Mouse (Mus musculus) ZHBTc4 (cell line): ENCODE results near the gene Mfsd6.

Experiments
- DNase-seq: peaks from one replicate; pipeline ENCODE4 v3.0.0-alpha.2; 2011; ENCODE audit warnings: low read depth, low spot score

The Mfsd6 gene

GRCm38 (mm10) chr1:52727056-52727900, at the start of gene Mfsd6:
Mfsd6 (minus strand) TSS chr1:52727462.
- peak; percentile 36 for DNase-seq

- DNase-seq: peak; percentile 14
Measured at GRCm38 (mm10) chr1:52765176-52766111, 38.2 kb upstream of the Mfsd6 start.

DNA sequence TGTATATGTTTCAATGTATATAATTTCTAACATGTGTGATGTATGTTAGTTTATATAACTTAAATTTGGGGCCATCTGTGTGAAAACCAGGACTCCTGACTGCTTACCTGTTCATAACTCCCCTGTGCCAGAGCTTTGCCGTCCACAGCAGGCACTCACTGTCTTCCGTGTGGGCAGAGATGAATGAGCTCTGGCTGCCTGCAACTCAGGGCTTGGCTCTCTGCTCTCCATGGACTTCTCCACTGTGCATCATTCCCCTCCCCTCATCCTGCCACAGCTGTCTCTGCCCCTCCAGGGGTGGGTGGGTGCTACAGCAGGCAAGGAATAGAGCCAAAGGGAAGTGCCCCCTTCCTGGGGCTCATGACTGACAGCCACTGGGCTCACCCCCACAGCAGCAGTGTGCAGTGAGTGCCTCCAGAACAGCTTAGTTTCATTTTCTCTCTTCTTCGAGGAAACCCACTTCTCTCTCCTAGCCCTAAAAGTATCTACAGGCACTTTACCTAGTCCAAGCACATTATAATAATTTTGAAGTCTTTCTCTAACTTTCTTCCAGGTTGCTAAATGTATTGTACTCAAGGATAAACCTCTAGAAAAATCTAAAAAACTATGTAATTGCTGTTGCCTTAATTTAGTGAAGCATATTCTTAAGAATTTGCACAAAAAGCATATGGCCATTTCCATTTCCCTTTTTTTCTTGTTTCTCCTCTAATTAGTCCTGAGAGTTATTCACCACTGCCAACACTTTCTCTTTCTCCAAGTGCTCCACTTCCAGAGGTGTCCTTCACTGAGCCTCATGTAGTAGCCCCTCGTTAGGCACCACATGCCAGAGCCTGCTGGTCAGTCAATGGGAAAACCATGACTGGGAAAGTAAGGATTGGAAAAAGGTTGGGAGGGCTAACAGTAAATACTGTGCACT, 36.9 kb upstream of the Mfsd6 start:
- no peak for DNase-seq

- DNase-seq: peak; percentile 67
Measured at GRCm38 (mm10) chr1:52758174-52758573, 30.9 kb upstream of the Mfsd6 start.

DNA sequence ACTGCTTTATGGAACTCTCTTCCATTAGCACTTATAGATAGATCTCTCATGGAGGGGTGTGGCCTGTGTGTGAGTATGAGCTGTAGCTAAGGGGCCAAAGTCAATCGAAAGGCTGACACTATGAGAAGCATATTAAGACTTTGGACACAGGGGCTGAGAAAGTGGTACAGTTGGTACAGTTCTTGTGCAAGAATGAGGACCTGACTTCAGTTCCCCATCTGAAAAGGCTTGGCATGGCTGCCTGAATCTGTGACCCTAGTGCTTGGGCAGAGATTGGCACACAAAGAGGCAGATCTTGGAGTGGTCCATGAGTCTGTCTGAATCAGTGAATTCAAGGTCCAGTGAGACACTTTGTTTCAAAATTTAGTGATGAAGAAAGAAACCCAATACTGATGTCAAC, 27.1 kb upstream of the Mfsd6 start:
- no peak for DNase-seq

DNA sequence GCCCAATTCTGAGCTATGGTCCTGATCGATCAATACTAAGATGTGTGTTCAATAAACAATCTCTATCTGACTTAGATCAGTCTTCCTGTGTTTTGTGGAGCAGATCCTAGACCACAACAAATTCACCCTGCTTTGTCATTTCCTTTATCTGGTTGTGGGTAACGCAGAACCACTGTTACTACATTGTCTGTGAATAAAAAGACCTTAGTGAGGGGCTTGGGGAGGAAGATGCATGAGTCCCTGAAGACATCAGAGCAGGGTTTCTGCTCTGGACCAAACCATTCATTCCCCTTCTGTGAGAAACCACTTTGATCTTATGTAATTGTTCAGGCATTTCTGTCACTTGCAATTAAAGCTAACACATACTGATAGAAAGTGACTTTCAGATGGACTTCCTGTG, 26.6 kb upstream of the Mfsd6 start:
- no peak for DNase-seq

DNA sequence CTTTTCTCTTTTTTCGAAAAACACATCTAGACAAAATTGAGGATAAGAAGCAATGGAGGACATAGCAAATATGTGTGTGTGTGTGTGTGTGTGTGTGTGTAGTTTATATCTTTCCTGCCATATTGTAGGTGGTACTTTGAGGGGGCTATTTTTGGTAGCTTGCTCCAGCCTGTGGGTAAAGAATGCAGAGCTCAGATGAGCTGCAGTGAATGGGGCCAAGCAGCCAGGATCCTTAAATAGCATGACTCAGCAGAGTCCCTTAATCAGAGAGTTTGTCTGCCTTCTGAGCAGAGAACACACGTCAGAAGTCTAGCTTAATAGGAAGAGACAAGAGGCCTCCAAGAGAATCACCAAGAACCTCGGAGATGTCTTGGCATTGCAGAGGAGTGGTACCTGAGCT, 25.4 kb upstream of the Mfsd6 start:
- no peak for DNase-seq

- DNase-seq: no peak
Measured at GRCm38 (mm10) chr1:52751634-52752033, 24.4 kb upstream of the Mfsd6 start.

GRCm38 (mm10) chr1:52749978-52750377, 22.7 kb upstream of the Mfsd6 start:
- DNase-seq: no peak

GRCm38 (mm10) chr1:52748260-52748659, 21.0 kb upstream of the Mfsd6 start:
- DNase-seq: peak; percentile 66

- no peak for DNase-seq
Measured at GRCm38 (mm10) chr1:52742567-52742966, 15.3 kb upstream of the Mfsd6 start.

DNA sequence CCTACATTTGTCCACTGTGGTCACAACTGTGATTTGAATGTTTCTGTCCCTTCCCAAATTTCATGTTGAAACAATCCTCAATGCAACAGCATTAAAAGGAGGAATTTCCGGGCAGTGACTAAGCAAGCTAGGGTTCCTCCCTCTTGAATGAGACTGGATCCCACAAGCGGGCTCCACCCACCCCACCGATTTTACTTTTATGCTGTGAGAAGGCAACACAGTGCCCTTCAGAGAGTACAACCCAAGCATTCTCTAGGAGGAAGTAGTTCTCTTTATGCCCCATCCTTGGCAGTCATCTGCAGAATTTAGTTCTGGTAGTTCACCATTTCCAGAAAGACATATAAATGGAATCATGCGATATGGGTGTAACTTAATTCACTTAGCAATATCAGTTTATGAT, 6.9 kb upstream of the Mfsd6 start:
- peak; percentile 26 for DNase-seq

DNA sequence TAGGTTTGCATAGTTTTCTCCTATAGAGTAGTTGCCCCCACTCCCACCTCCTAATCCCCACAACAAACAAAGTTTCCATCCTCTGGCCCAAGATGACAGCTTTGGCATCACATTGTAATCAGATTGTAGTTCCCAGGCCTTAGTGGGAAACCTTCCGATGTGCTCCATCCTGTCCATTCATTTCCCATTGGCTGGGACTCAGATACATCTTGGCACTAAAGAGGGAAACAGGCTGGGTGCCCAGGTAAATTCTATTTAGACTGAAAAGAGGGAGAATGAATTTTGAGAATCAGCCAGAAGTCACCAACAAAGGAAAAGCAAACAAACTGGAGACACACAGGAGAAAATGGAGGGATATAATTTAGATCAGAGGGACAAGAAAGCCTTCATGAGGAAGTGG, 3.0 kb upstream of the Mfsd6 start:
- DNase-seq: no peak

- DNase-seq: no peak
Measured at GRCm38 (mm10) chr1:52728857-52729489, 1.7 kb upstream of the Mfsd6 start.

DNA sequence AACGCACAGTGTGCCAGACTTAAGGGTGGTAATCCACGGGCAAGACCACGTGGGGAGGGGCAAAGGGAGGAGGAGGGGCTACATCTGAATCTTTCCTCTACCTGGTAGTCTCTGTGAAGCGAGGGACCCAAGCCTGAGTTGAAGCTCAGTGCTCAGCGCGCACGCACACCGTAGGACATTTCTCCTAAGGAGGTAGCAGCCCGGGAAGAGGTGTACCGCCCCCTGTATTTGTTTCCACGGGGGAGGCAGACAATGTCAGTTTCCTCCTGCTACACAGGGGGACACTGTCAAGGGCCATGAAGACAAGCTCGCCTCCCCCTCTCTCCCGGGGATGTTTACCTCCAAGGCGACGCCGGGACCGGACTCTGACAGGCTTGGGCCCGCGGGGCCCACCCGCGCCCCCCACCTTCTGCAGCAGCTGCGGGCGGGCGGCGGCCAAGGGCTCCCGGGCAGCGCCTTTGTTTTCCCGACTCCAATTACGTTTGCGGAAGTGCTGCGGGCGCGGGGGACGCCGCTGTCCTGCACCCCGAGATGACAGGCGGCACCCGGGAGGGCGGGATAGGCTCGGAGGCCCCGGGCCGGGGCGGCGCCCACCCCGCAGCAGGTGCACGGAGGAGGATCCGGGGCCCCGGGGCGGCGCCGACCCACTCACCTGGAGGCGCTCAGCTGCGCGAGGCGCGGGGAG, 749 bp downstream of the Mfsd6 start:
- DNase-seq: peak; percentile 64

DNA sequence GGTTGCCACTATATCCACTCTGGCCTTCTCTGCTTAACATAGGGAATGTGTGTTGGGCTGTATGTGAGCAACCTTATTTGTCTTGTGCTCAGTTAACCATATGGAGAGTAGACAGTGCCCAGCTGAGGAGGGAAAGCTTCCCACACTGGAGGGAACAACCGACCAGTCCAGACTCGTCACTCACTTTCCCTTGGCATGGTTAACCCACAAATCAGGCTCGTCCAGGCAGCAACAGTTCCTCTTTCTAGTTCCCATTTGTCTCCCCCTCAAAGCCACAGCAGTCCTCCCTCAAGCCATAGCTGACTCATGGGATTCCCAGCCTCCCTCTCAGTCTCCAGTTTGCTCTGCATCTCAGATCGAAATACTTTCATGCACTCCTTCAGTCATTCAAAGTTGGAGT, 4.7 kb downstream of the Mfsd6 start:
- DNase-seq: no peak

DNA sequence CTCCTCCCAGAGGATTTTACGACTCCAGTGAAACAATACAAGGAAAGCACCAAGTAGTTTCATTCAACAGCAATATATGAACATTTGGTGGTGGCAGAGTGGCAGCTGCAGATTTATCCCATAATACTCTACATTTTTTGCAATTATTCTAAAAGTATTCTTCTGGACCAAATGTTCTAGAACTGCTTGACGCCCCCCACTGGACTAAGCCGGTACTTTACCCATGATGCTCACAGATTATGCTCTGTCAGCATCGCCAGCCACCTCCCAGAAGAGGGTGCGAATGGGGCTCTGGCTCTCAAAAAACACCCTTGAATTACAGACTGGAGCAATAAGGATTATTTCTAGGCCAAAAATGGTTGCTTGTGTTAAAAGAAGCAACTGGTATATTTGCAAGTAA, 8.2 kb downstream of the Mfsd6 start:
- peak; percentile 22 for DNase-seq

DNA sequence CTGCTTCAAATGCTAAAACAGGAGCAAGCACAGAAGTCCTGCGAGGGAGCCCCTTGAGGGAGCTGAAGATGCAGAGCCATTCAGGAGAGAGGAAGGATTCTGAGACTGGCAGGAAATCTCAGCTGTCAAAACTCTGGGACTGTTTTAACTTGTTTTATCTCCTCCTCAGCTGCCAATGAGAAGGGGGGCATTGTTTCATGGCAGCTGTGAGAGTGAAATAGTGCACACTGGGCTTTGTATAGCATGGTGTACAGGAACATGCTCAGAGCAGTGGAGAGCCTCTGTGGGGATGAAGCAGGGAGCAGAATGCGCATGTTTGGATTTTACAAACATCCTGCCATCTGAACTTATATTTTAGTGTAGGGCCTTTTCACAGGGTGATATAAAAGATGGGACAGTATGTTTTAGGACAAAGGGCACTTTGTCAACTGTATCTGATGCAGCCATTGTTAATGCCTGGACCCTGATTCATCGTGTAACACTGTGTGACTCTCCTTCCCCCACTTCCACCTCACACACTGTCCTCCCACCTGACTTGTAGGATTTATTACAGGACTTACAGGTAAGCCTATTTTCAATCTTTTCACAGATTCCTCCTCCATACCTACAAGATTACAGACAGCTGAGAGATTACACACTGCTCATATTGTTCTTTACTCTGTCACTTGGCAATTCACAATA, 9.1 kb downstream of the Mfsd6 start:
- DNase-seq: no peak

DNA sequence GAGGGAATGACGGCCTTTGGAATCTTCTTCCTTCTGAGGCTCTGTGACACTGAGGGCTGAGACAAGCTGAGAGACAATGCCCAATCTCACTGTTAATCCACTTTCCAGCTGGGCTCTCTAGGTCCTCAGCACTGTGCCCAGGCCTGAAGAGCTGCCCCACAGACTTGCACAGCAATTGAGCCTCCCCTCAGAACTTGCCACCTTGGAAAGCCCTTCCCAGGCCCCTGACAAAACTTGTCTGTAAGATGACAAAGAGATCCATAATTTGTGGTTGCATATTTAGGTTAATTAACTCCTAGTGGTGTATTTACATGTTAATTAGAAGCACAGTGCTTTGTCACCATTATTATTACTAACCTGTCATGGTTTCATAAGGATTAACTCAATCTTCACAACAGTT, 12.8 kb downstream of the Mfsd6 start:
- no peak for DNase-seq

GRCm38 (mm10) chr1:52714021-52714420, 13.2 kb downstream of the Mfsd6 start:
- no peak for DNase-seq
